Mouse (Mus musculus) MEL (cell line): ENCODE measurements at regions not wholly inside any gene's neighbourhood (a gene's known extent, or its start where the extent isn't known, plus 50 kb on each side); places are given as distances from the start of the nearest gene placed in this dataset.

Experiments used
- DNase-seq: peaks from one replicate; pipeline ENCODE4 v3.0.0; 2011; ENCODE audit warnings: low read depth, low spot score
- H3K27ac ChIP-seq: 2 replicates; pipeline ENCODE4 v1.5.1; 2012; ENCODE audit warnings: low read depth, mild to moderate bottlenecking, control low read depth, low read length, moderate library complexity; ENCODE audit not compliant: control insufficient read depth
- H3K27me3 ChIP-seq, 2 experiments: fragments of 150-350 bp in 1 of 2; sonication (generic) in 1 of 2; 2 replicates each; pipeline ENCODE4 v1.6.1; 2012; ENCODE audit warnings: low read length in 2 of 2, mild to moderate bottlenecking in 2 of 2, improper control_type of control experiment in 1 of 2, moderate library complexity in 1 of 2; ENCODE audit not compliant: insufficient read depth in 2 of 2, control insufficient read depth in 1 of 2
- H3K36me3 ChIP-seq, 2 experiments: 2 replicates each; pipeline ENCODE4 v1.6.1; 2012 to 2014; ENCODE audit warnings: low read length in 2 of 2, improper control_type of control experiment in 1 of 2, inconsistent platforms in 1 of 2, mild to moderate bottlenecking in 1 of 2; ENCODE audit not compliant: insufficient read depth in 2 of 2, control insufficient read depth in 1 of 2
- H3K4me1 ChIP-seq, 2 experiments: fragments of 150-350 bp in 1 of 2; sonication (generic) in 1 of 2; 2 replicates each; pipeline ENCODE4 v1.6.1; 2012; ENCODE audit warnings: low read length in 2 of 2, improper control_type of control experiment in 1 of 2, mild to moderate bottlenecking in 1 of 2; ENCODE audit not compliant: insufficient read depth in 2 of 2, control insufficient read depth in 1 of 2
- H3K4me3 ChIP-seq, 2 experiments: fragments of 150-350 bp in 1 of 2; sonication (generic) in 1 of 2; 2 replicates each; pipeline ENCODE4 v1.5.1; 2012; ENCODE audit warnings: low read depth in 2 of 2, low read length in 2 of 2, mild to moderate bottlenecking in 2 of 2, moderate library complexity in 2 of 2, control low read depth in 1 of 2, improper control_type of control experiment in 1 of 2; ENCODE audit not compliant: control insufficient read depth in 1 of 2, insufficient read depth in 1 of 2
- H3K79me2 ChIP-seq: 2 replicates; pipeline ENCODE4 v1.6.1; 2012; ENCODE audit warnings: mild to moderate bottlenecking, low read length, moderate library complexity; ENCODE audit not compliant: control insufficient read depth, poor library complexity, insufficient read depth
- H3K9ac ChIP-seq: 2 replicates; pipeline ENCODE4 v1.6.1; 2012; ENCODE audit warnings: low read depth, mild to moderate bottlenecking, control low read depth, low read length, moderate library complexity; ENCODE audit not compliant: control insufficient read depth, poor library complexity, severe bottlenecking
- H3K9me3 ChIP-seq: fragments of 150-350 bp; sonication (generic); replicated peaks from 2 replicates; pipeline ENCODE4 v1.6.1; 2012; ENCODE audit warnings: mild to moderate bottlenecking, low read length, improper control_type of control experiment, moderate library complexity; ENCODE audit not compliant: insufficient read depth
- BHLHE40 ChIP-seq: IDR thresholded peaks from 2 replicates; pipeline ENCODE4 v1.6.1; 2012; ENCODE audit warnings: low read depth, mild to moderate bottlenecking, inconsistent platforms, low read length, improper control_type of control experiment, borderline replicate concordance
- EP300 ChIP-seq, 2 experiments: IDR thresholded peaks; 2 replicates each; pipeline ENCODE4 v1.6.1; 2011; ENCODE audit warnings: improper control_type of control experiment in 2 of 2, low read length in 2 of 2, low read depth in 1 of 2, mild to moderate bottlenecking in 1 of 2
- ETS1 ChIP-seq: IDR thresholded peaks from 2 replicates; pipeline ENCODE4 v1.6.1; 2012; ENCODE audit warnings: low read depth, mild to moderate bottlenecking, inconsistent platforms, low read length, improper control_type of control experiment, moderate library complexity
- GATA1 ChIP-seq: IDR thresholded peaks from 2 replicates; pipeline ENCODE4 v1.6.1; 2011; ENCODE audit warnings: low read depth, low read length, improper control_type of control experiment
- MAX ChIP-seq: IDR thresholded peaks from 2 replicates; pipeline ENCODE4 v1.6.1; 2011; ENCODE audit warnings: low read length, improper control_type of control experiment
- MXI1 ChIP-seq: IDR thresholded peaks from 2 replicates; pipeline ENCODE4 v1.6.1; 2011; ENCODE audit warnings: mild to moderate bottlenecking, low read depth, low read length, improper control_type of control experiment
- MYC ChIP-seq: IDR thresholded peaks from 2 replicates; pipeline ENCODE4 v1.6.1; 2011; ENCODE audit warnings: low read depth, mild to moderate bottlenecking, low read length, improper control_type of control experiment, moderate library complexity
- NELFE ChIP-seq: IDR thresholded peaks from 2 replicates; pipeline ENCODE4 v1.6.1; 2011; ENCODE audit warnings: low read depth, low read length, improper control_type of control experiment
- TBP ChIP-seq: IDR thresholded peaks from 2 replicates; pipeline ENCODE4 v1.8.0; 2011; ENCODE audit warnings: low read depth, low read length, improper control_type of control experiment
- TCF12 ChIP-seq: IDR thresholded peaks from 2 replicates; pipeline ENCODE4 v1.6.1; 2014; ENCODE audit warnings: low read depth, mild to moderate bottlenecking, inconsistent platforms, low read length, improper control_type of control experiment, moderate library complexity
- UBTF ChIP-seq: IDR thresholded peaks from 2 replicates; pipeline ENCODE4 v1.6.1; 2012; ENCODE audit warnings: low read depth, mild to moderate bottlenecking, inconsistent platforms, low read length, improper control_type of control experiment, moderate library complexity, borderline replicate concordance; ENCODE audit not compliant: insufficient read depth
- USF2 ChIP-seq, 2 experiments: IDR thresholded peaks; 2 replicates each; pipeline ENCODE4 v1.6.1; 2011 to 2012; ENCODE audit warnings: improper control_type of control experiment in 2 of 2, low read length in 2 of 2, borderline replicate concordance in 1 of 2, inconsistent platforms in 1 of 2, low read depth in 1 of 2, mild to moderate bottlenecking in 1 of 2; ENCODE audit not compliant: insufficient read depth in 1 of 2
- ZKSCAN1 ChIP-seq: IDR thresholded peaks from 2 replicates; pipeline ENCODE4 v1.6.1; 2012; ENCODE audit warnings: low read depth, mild to moderate bottlenecking, inconsistent platforms, low read length, improper control_type of control experiment, moderate library complexity

DNA sequence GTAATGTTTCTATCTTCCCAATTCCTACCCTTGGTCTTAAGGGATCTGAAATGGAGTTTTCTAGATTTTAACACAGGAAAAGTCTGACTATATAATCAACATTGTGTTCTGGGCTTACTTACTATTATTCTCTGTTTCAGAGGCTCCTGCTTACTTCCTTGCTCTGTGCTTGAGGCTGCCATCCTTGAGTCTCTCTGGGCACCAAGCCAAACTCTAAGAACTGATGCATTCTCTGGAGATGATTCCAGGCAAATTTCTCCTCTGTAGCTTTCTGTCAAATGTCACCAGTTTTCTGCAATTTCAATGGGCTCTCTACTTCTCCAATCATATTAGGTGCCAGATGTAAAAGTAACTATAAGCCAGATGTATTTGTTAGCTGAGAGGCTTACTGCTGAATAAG is 1210.3 kb downstream of the Pla2g4a start:
- no peaks in the 10 kb centered on the region for H3K4me1 ChIP-seq

DNA sequence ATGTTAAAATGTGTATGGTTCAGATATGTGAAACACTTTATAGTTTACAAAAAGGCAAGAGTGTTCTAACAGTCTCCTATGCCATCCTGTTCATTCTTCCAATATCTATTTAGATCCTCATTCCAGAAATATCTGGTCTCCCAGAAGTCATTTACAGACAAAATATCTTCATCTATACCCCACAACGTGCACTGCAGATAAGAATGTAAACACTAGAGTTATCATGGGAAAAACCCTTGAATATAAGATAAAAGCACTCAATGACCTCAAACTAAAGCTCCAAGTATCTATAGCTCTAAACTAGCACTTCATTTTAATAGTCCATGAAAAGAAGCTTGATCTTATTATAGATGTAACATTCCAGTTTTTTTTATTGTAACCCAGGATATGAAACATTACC is 1239.0 kb downstream of the Pla2g4a start:
- Histone ChIP-seq H3K9ac (no peak overlapping the region), H3K27ac (no peak overlapping the region), H3K79me2 (no peaks in the 10 kb centered on the region), H3K4me1 (no peaks in the 10 kb centered on the region), H3K27me3 (no peaks in the 10 kb centered on the region), H3K9me3 (no peaks in the 10 kb centered on the region), H3K4me3 (no peak overlapping the region), H3K36me3 (no peaks in the 10 kb centered on the region)
- no peak for DNase-seq
- TF ChIP-seq ETS1 = peak; percentile 67; the same call in 1 of the 2 replicates
- TF ChIP-seq MYC = no peak
- peak; percentile 41 to 61; a peak in 3 of 4 replicates for TF ChIP-seq EP300 (IDR thresholded peaks at IDR 0.05; ENCODE audit: low read depth in 1 of 2, low read length in 2 of 2)
- peak; percentile 57; the same call in 1 of the 2 replicates for TF ChIP-seq TCF12
- TF ChIP-seq GATA1 = peak; percentile 59
- TF ChIP-seq NELFE = no peak
- TF ChIP-seq BHLHE40 = peak; percentile 36; the same call in 1 of the 2 replicates

More for the DNA sequence above, 1210.3 kb downstream of the Pla2g4a start:
- Histone ChIP-seq H3K79me2 (no peaks in the 10 kb centered on the region), H3K9me3 (no peaks in the 10 kb centered on the region), H3K27me3 (no peaks in the 10 kb centered on the region), H3K36me3 (no peaks in the 10 kb centered on the region), H3K9ac (no peak overlapping the region), H3K27ac (no peak overlapping the region), H3K4me3 (no peak overlapping the region)
- TF ChIP-seq USF2 (IDR thresholded peaks at IDR 0.05; ENCODE audit: borderline replicate concordance in 1 of 2, insufficient read depth in 1 of 2, low read depth in 1 of 2, low read length in 2 of 2) = no peak
- TF ChIP-seq MAX = no peak
- DNase-seq = peak; percentile 16

DNA sequence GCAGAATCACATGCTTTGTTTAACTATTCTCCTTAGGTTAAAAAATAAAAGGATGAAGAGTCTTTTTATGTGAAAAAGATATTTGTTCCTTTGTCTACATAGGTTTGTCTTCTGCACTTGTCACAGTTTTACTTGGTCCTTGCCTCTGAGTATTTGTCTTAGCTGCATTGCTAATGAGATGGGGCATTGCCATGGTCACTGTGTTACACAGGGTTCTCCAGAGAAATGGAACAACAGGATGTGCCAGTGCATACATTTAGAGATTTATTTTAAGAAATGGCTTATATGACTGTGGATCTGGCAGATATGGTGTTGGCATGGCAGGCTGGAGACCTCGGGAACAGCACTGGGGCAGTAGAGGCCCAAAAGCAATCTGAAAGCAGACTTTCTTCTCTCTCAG is 1239.7 kb downstream of the Pla2g4a start:
- no peak for DNase-seq
- H3K4me1 ChIP-seq = no peaks in the 10 kb centered on the region
- no peak for TF ChIP-seq MAX
- no peak for TF ChIP-seq TBP
- no peak for TF ChIP-seq ZKSCAN1
- no peak for TF ChIP-seq MXI1
- no peak for TF ChIP-seq ETS1
- no peak for TF ChIP-seq UBTF
- TF ChIP-seq, all 39 proteins: peak for 0
- no peak overlapping the region for H3K4me3 ChIP-seq
- no peak overlapping the region for H3K27ac ChIP-seq
- H3K27me3 ChIP-seq = no peaks in the 10 kb centered on the region
- H3K79me2 ChIP-seq = no peaks in the 10 kb centered on the region
- H3K36me3 ChIP-seq = no peaks in the 10 kb centered on the region
- H3K9ac ChIP-seq = no peak overlapping the region
- no peaks in the 10 kb centered on the region for H3K9me3 ChIP-seq
